Mouse (Mus musculus) heart, postnatal 0 days (tissue): ENCODE results near the gene Nrl.

Experiments
- CTCF ChIP-seq: IDR thresholded peaks from 2 replicates; pipeline ENCODE4 v1.5.1; 2016; ENCODE audit warnings: antibody characterized with exemption, control low read depth, low read depth
- EP300 ChIP-seq: IDR thresholded peaks from 2 replicates; pipeline ENCODE4 v1.6.1; 2016; ENCODE audit warnings: antibody characterized with exemption, low read depth

GRCm38 (mm10) chr14:55524785-55525184 is at the start of gene Nrl:
- TF ChIP-seq CTCF, result no peak
- no peak for TF ChIP-seq EP300
